Mouse (Mus musculus): ENCODE data around the gene Herc3.

Gene Herc3

DNA sequence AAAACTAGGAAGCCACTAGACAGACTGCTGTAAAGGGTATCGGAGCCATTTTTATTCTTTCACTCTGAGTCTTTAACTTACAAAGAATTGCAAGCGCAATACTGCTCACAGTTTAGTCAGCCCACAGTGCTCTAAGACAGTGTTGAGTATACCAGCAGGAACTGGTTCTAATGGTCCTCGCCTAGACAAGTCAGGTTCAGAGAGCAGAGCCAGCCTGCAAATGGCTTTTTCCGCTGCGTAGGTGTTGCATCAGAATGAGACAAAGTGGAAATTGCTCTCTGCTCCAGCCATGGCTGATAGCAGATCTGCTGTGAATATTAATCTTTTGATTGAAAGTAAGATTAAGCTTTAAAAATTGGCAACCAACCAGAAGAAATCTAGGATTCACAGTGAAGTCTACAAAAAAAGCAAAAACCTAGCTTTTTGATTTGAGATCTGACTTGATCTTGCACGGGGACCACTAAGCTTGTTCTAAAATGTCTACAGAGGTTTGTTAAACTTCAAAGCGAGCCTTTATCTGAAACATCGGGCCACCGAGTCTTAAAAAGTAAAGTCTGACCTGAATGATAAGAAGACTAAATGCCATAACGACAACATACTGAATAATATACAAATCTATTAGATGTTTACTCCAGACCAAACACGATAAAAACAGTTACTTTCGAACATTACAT lies 101.4 kb downstream of the Herc3 start:
- no peak overlapping the region for H3K4me3 ChIP-seq (replicated peaks; ENCODE audit: low read length)
- H3K9me3 ChIP-seq (ENCODE audit: low read length): no peaks in the 10 kb centered on the region; the same call in 1 of the 2 replicates
- H3K36me3 ChIP-seq (ENCODE audit: insufficient read depth, low read length): no peaks in the 10 kb centered on the region
- TF ChIP-seq NANOG (IDR thresholded peaks at IDR 0.05; ENCODE audit: borderline replicate concordance, low read length) (no peak), POU5F1 (IDR thresholded peaks at IDR 0.05; ENCODE audit: borderline replicate concordance, low read length) (no peak), CTCF (conservative IDR thresholded peaks at IDR 0.05; ENCODE audit: low read length) (no peak)
- H3K27me3 ChIP-seq (ENCODE audit: insufficient read depth, low read length): no peaks in the 10 kb centered on the region
- H3K4me1 ChIP-seq (replicated peaks; ENCODE audit: low read depth, low read length): peaks cover 9% of the 10 kb centered on the region

DNA sequence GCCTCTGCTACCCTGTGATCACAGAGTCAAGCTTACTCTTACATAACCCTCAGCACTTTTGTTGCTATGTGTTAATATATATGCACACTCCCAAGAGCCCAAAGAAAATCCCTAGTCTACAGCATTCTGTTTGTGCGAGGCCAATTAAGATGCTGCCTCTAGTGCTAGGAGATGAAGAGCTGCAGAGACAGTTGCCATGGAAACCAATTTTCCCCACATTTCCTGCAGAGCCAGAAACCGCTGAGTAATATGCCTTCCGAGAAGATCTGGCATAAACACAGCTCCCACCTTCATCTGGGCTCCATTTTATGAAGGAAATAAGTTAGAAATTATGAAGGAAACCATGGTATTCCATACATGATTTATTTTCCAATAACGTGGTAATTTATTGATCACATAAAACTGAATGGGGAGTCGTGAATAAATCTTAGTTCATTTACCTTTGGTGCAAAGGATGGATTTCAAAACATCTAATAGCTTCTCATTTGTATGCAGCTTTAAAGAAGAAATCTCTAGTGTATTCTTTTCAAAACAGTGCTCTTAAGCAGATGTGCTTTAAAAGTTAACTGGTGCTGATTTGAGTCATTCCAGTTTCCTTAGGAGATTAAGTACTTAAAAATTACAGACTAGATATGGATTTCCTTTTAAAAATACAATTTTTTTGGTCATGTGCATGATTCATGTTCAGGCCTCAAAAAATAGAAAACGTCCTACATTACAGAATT lies 102.1 kb downstream of the Herc3 start:
- H3K36me3 ChIP-seq (ENCODE audit: insufficient read depth, low read length): no peaks in the 10 kb centered on the region
- H3K27me3 ChIP-seq (ENCODE audit: insufficient read depth, low read length): no peaks in the 10 kb centered on the region
- TF ChIP-seq CTCF (conservative IDR thresholded peaks at IDR 0.05; ENCODE audit: low read length) (no peak), NANOG (IDR thresholded peaks at IDR 0.05; ENCODE audit: borderline replicate concordance, low read length) (no peak), POU5F1 (IDR thresholded peaks at IDR 0.05; ENCODE audit: borderline replicate concordance, low read length) (no peak)
- H3K9me3 ChIP-seq (ENCODE audit: low read length): no peaks in the 10 kb centered on the region; the same call in 1 of the 2 replicates
- peaks cover 9% of the 10 kb centered on the region for H3K4me1 ChIP-seq (replicated peaks; ENCODE audit: low read depth, low read length)
- no peak overlapping the region for H3K4me3 ChIP-seq (replicated peaks; ENCODE audit: low read length)

DNA sequence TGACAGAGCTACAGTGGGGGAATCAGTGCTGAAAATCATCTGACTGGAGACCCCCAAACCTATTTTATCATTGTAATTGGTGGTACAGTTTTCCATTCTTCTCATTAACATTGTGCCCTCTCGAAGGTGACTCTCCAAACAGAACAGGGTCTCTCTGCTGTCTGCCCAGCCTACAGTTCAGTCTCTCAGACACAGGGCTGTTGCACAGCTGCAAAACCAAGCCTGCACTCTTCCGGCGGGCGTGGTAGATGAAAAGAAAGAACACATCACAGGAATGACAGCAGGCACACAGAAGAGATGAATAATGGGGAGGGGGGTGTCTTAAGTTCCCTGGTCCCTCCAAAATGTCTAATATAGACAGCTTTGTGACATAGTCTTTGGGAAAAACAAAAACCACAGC lies 102.9 kb downstream of the Herc3 start:
- no peaks in the 10 kb centered on the region for H3K27me3 ChIP-seq (ENCODE audit: insufficient read depth, low read length)
- H3K36me3 ChIP-seq (ENCODE audit: insufficient read depth, low read length): no peaks in the 10 kb centered on the region
- TF ChIP-seq CTCF (conservative IDR thresholded peaks at IDR 0.05; ENCODE audit: low read length) (no peak), POU5F1 (IDR thresholded peaks at IDR 0.05; ENCODE audit: borderline replicate concordance, low read length) (no peak), NANOG (IDR thresholded peaks at IDR 0.05; ENCODE audit: borderline replicate concordance, low read length) (no peak)
- no peaks in the 10 kb centered on the region; the same call in 1 of the 2 replicates for H3K9me3 ChIP-seq (ENCODE audit: low read length)
- no peak overlapping the region for H3K4me3 ChIP-seq (replicated peaks; ENCODE audit: low read length)
- H3K4me1 ChIP-seq (replicated peaks; ENCODE audit: low read depth, low read length): peaks cover 9% of the 10 kb centered on the region

DNA sequence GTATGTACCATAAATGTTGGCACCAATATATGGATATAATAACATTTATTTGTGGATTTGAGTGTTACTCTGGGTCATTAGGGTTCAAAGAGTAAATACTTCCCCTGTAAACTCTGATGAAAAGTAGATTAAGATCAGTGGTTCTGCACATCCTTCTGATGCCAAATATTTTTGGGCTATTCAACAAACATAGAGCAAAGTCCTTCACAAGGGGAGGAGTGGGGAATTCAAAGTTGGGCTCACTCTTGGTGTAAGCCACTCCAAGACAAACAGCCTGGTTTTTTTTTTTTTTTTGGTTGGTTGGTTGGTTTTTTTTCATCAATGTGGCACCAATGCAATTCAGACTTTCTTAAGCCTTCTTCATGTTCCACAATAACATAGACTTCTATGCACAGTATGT lies 106.5 kb downstream of the Herc3 start:
- Histone ChIP-seq H3K27me3 (ENCODE audit: insufficient read depth, low read length) (no peaks in the 10 kb centered on the region), H3K36me3 (ENCODE audit: insufficient read depth, low read length) (no peaks in the 10 kb centered on the region), H3K4me1 (replicated peaks; ENCODE audit: low read depth, low read length) (peaks cover 6% of the 10 kb centered on the region), H3K9me3 (ENCODE audit: low read length) (no peaks in the 10 kb centered on the region), H3K4me3 (replicated peaks; ENCODE audit: low read length) (no peak overlapping the region)
- no peak for TF ChIP-seq POU5F1 (IDR thresholded peaks at IDR 0.05; ENCODE audit: borderline replicate concordance, low read length)
- no peak for TF ChIP-seq CTCF (conservative IDR thresholded peaks at IDR 0.05; ENCODE audit: low read length)
- TF ChIP-seq NANOG (IDR thresholded peaks at IDR 0.05; ENCODE audit: borderline replicate concordance, low read length): no peak

DNA sequence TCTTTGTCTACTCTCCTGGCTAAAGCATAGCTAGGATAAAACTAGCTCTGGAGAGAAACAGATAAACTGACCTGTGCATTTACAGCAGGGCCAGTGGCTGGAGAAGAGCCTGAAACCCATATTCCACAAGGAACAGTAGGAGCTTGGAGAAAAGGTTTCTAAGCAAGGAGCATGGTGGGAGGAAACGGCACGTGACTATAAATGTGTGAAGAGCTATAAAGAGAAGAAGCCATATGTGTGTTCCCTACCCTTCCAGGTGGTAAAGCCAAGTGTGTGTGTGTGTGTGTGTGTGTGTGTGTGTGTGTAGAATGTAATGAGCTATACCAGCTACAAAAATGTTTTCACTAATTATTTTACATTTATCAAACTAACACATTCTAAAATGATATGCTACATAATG lies 111.0 kb downstream of the Herc3 start:
- H3K9me3 ChIP-seq (ENCODE audit: low read length): no peaks in the 10 kb centered on the region
- no peak overlapping the region for H3K4me3 ChIP-seq (replicated peaks; ENCODE audit: low read length)
- no peaks in the 10 kb centered on the region for H3K36me3 ChIP-seq (ENCODE audit: insufficient read depth, low read length)
- H3K4me1 ChIP-seq (replicated peaks; ENCODE audit: low read depth, low read length): no peaks in the 10 kb centered on the region
- no peak for TF ChIP-seq NANOG (IDR thresholded peaks at IDR 0.05; ENCODE audit: borderline replicate concordance, low read length)
- TF ChIP-seq POU5F1 (IDR thresholded peaks at IDR 0.05; ENCODE audit: borderline replicate concordance, low read length): no peak
- TF ChIP-seq CTCF (conservative IDR thresholded peaks at IDR 0.05; ENCODE audit: low read length): no peak
- no peaks in the 10 kb centered on the region for H3K27me3 ChIP-seq (ENCODE audit: insufficient read depth, low read length)

DNA sequence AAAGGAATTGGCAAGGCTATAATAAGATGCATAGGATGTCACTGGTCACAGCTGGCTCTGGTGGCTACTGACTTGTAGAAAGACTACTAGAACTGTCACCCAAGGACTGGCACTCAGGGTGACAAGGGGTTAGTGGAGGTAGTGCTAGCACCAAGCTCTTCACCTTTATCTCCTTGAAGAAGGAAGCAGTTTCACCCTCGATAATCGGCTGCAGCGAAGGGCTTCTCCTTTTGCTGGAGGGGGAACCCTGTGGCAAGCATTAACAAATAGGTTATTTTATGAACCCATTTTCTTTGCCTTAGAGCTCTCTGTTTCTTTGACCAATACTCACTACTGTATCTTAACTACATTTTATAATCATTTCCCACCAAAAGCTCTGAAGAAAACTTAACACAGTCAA lies 112.7 kb downstream of the Herc3 start:
- H3K9me3 ChIP-seq (ENCODE audit: low read length): no peaks in the 10 kb centered on the region

DNA sequence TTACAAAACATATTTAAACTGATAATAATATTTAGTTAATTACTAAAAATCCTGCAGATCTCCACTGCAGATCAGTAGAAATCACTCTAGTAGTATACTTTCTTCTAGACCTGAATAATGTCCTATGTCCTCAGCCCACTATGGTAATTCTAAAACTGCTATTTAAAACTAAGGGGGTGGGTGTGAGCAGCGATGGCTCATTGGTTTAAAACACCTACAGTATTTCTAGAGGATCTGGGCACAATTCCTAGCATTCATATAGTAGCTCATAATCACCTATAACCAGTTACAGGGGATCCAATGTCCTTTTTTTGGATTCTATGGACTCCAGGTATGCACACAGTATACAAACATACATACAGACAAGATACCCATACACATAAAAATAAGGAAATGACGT lies 115.0 kb downstream of the Herc3 start:
- Histone ChIP-seq H3K4me3 (replicated peaks; ENCODE audit: low read length) (no peak overlapping the region), H3K27me3 (ENCODE audit: insufficient read depth, low read length) (no peaks in the 10 kb centered on the region), H3K4me1 (replicated peaks; ENCODE audit: low read depth, low read length) (no peaks in the 10 kb centered on the region), H3K9me3 (ENCODE audit: low read length) (no peaks in the 10 kb centered on the region), H3K36me3 (ENCODE audit: insufficient read depth, low read length) (no peaks in the 10 kb centered on the region)
- no peak for TF ChIP-seq POU5F1 (IDR thresholded peaks at IDR 0.05; ENCODE audit: borderline replicate concordance, low read length)
- no peak for TF ChIP-seq NANOG (IDR thresholded peaks at IDR 0.05; ENCODE audit: borderline replicate concordance, low read length)
- no peak for TF ChIP-seq CTCF (conservative IDR thresholded peaks at IDR 0.05; ENCODE audit: low read length)

More for the DNA sequence above, 112.7 kb downstream of the Herc3 start:
- TF ChIP-seq CTCF (conservative IDR thresholded peaks at IDR 0.05; ENCODE audit: low read length) (no peak), POU5F1 (IDR thresholded peaks at IDR 0.05; ENCODE audit: borderline replicate concordance, low read length) (no peak), NANOG (IDR thresholded peaks at IDR 0.05; ENCODE audit: borderline replicate concordance, low read length) (no peak)
- Histone ChIP-seq H3K4me1 (replicated peaks; ENCODE audit: low read depth, low read length) (no peaks in the 10 kb centered on the region), H3K4me3 (replicated peaks; ENCODE audit: low read length) (no peak overlapping the region), H3K27me3 (ENCODE audit: insufficient read depth, low read length) (no peaks in the 10 kb centered on the region), H3K36me3 (ENCODE audit: insufficient read depth, low read length) (no peaks in the 10 kb centered on the region)

DNA sequence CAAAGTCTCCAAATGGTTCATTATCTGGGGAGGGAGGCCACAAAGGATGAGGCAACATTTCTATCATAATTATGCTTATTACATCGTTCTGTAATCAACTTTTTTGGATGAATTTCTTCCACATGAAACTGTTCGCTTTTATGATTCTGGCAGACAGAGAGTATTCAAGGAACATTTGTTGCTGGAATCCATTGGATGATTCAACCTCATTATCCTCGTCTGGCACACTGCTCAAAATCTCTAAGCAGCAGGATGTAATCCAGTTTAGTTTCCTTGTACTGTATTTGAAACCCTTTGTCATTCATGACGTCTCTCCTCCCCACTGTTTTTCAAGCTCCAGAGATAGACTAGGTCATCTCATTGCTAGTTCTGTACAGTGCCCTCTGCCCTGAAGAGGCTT lies 115.6 kb downstream of the Herc3 start:
- Histone ChIP-seq H3K9me3 (ENCODE audit: low read length) (no peaks in the 10 kb centered on the region), H3K36me3 (ENCODE audit: insufficient read depth, low read length) (no peaks in the 10 kb centered on the region), H3K4me3 (replicated peaks; ENCODE audit: low read length) (no peak overlapping the region), H3K4me1 (replicated peaks; ENCODE audit: low read depth, low read length) (no peaks in the 10 kb centered on the region), H3K27me3 (ENCODE audit: insufficient read depth, low read length) (no peaks in the 10 kb centered on the region)
- no peak for TF ChIP-seq NANOG (IDR thresholded peaks at IDR 0.05; ENCODE audit: borderline replicate concordance, low read length)
- TF ChIP-seq POU5F1 (IDR thresholded peaks at IDR 0.05; ENCODE audit: borderline replicate concordance, low read length): no peak
- TF ChIP-seq CTCF (conservative IDR thresholded peaks at IDR 0.05; ENCODE audit: low read length): no peak
